Mouse (Mus musculus) heart, postnatal 25 days (tissue): Measurements from ENCODE around the gene 4933402E13Rik. TPM values are rescaled to one million over a fixed set of nuclear protein-coding genes. Genes with fewer than 3 reads are reported as not detected.

Experiments
- DNase-seq: peaks from one replicate; pipeline ENCODE4 v3.0.0; 2022; ENCODE audit warnings: low spot score
- intact Hi-C: fragments of 180-260 bp; cut with DNase I; formaldehyde crosslinking; loops from one replicate; pipeline ENCODE4 v1.15.1; 2025
- total RNA-seq, 2 experiments: library from RNA; stranded (reverse); gene quantifications; 2 replicates each; pipeline ENCODE4 v1.2.3; 2021

4933402E13Rik gene
- not detected for total RNA-seq

DNA sequence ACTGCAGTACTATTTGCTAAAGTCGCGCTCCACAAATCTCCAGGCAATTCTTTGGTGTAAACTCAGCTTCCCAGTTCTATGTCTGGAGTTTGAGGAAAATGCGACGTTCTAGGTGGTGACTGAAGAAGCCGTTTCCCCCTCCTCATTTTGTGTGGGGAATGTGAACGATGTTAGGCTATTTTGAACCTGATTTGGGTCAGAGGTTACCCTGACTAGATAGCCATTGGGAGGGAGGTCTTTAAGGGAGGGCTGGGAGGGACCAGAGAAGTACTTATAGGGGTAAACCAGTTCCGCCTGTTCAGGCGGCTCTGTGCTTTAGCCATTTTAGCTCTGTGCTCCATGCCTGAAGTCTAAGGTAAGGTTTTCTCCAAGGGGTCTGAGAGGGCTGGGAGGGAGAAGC is at the start of gene 4933402E13Rik:
Gene 4933402E13Rik (plus strand): TSS at position 301 of the 400 bp plus-strand sequence.
- no peak for DNase-seq
- intact Hi-C loops, result no loop called here

Other genes starting within 250 kb of the 4933402E13Rik start
- gene 4931400O07Rik, start 184.5 kb downstream of the 4933402E13Rik start, total RNA-seq, result not detected